Mouse (Mus musculus): ENCODE measurements around the gene Sema3f. TPM values are rescaled to one million over a fixed set of nuclear protein-coding genes. Genes with fewer than 3 reads are reported as not detected.
A peak's percentile ranks its signal among the peaks of the same experiment; 100 is the strongest.

The Sema3f gene
- total RNA-seq, 2 experiments from 2014 or later: 11.9 to 18.0 TPM

DNA sequence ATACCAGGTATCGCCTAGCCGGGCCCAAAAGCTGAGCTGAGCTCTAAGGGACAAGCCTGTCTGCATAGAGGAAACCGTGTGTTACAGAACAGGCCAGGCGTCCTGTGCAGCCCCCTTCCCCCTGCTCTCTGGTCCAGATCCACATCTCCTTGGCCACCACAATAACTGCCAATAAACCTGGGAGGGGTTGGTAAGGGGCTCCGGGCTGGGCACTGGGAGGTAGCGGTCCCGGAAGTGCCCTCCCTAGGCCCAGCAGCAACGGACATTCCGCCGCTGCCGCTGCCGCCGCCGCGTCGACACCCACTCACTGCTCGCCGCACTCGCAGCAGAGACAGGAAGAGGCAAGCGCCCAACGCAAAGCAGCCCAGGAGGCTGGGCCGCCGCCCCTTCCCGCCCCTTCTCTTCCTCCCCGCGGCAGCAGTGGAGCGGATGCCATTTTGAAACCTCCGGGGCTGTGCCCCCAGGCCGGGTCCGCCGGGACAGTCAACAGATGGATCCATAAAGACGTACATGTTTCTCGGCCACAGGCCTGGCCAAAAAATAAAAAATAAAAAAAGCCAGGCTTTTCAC lies 77.1 kb downstream of the Sema3f start:
- peak; percentile 77 for DNase-seq

DNA sequence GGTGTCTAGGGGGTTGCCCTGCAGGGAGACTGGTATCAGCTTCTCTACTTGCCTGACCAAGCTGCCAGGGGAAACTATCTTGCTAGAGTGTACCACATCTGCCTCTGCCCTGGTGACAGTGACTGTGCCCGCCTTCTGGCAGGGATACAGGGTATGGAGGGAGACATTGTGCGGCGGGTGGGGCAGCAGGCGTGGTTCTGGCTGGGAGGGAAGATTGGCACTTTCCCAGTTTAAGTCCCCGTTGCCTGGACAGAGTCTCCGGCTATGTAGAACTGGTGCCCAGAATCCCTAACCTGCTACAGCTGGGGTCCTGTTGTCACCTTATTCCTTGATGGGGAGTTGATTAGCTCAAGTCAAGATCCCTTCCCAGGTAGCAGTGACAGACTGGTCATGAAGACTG lies 77.8 kb downstream of the Sema3f start:
- peak; percentile 54 for DNase-seq

DNA sequence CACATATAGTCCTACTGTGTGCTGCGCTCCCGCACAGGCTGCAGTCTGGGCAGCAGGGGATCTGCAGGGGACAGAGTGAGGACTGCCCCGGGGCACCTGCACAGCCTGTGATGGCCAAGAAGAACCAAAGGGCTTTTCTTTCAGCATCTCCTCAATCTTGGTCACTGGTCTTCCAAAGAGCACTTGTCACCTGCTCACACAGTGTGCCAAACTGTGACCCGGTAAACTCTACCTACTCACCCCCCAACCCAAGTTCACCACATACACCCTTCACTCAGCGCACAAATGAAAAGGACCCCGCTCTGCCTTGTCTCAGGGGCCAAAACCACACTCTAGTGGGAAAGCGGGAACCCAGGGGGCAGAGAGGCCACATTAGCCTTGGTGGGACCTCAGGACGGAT lies 78.4 kb downstream of the Sema3f start:
- DNase-seq: no peak

Other genes with a start within 250 kb of the Sema3f start
- gene Tmem115, start 176.5 kb downstream of the Sema3f start, total RNA-seq (2021): 10 to 100 TPM; 20.2 to 22.7 TPM
- gene Cyb561d2, start 168.3 kb downstream of the Sema3f start, total RNA-seq (2021): 1 to 10 TPM; 3.5 to 4.0 TPM
- 1 to 10 TPM; 7.3 to 8.0 TPM for gene Nprl2, start 168.2 kb downstream of the Sema3f start, total RNA-seq (2021)
- gene Zmynd10, start 163.2 kb downstream of the Sema3f start, total RNA-seq (2021): under 1 TPM in 1 of 2 experiments, not detected in 1; 0.18 TPM
- gene Rassf1, start 158.9 kb downstream of the Sema3f start, total RNA-seq (2021): 10 to 100 TPM; 15.1 to 23.4 TPM
- gene Tusc2, start 147.2 kb downstream of the Sema3f start, total RNA-seq (2021): 10 to 100 TPM; 18.7 to 20.9 TPM
- gene Hyal2, start 142.5 kb downstream of the Sema3f start, total RNA-seq (2021): 10 to 100 TPM; 14.4 to 27.5 TPM
- 1 to 10 TPM; 2.5 to 5.0 TPM for gene Hyal1, start 133.5 kb downstream of the Sema3f start, total RNA-seq (2021)
- 10 to 100 TPM; 12.1 to 15.7 TPM for gene Naa80, start 131.6 kb downstream of the Sema3f start, total RNA-seq (2021)
- 1 to 10 TPM in 1 of 2 experiments, under 1 TPM in 1; 0.28 to 1.1 TPM for gene Hyal3, start 129.7 kb downstream of the Sema3f start, total RNA-seq (2021)
- gene Ifrd2, start 122.8 kb downstream of the Sema3f start, total RNA-seq (2021): 10 to 100 TPM; 34.6 to 40.4 TPM
- gene Sema3b, start 101.2 kb downstream of the Sema3f start, total RNA-seq (2021): 10 to 100 TPM; 41.8 to 51.3 TPM
- gene Gnai2, start 75.1 kb downstream of the Sema3f start, total RNA-seq (2021): 100 to 1,000 TPM; 193 to 231 TPM
- gene Slc38a3, start 40.9 kb downstream of the Sema3f start, total RNA-seq (2021): 10 to 100 TPM; 17.6 to 20.4 TPM
- gene Gnat1, start 30.8 kb downstream of the Sema3f start, total RNA-seq (2021): not detected
- gene Rbm5, start 60.5 kb upstream of the Sema3f start, total RNA-seq (2021): 10 to 100 TPM; 39.2 to 71.2 TPM
- 10 to 100 TPM; 21.6 to 35.5 TPM for gene Rbm6, start 162.8 kb upstream of the Sema3f start, total RNA-seq (2021)
- gene Mon1a, start 177.7 kb upstream of the Sema3f start, total RNA-seq (2021): 1 to 10 TPM; 4.0 to 4.8 TPM
- gene Mst1r, start 196.4 kb upstream of the Sema3f start, total RNA-seq (2021): 1 to 10 TPM; 1.9 to 5.6 TPM
- not detected for gene Actl11, start 218.0 kb upstream of the Sema3f start, total RNA-seq (2021)
- under 1 TPM; 0.80 to 0.86 TPM for gene Camkv, start 225.2 kb upstream of the Sema3f start, total RNA-seq (2021)
- gene Traip, start 239.7 kb upstream of the Sema3f start, total RNA-seq (2021): 1 to 10 TPM; 1.6 to 2.2 TPM